Mouse (Mus musculus) testis, postnatal 14 days (tissue): ENCODE data around the gene Cisd3.
"Not testable (repeated sequence)": the region's sequence is repeated elsewhere in the genome, so short reads cannot be mapped to it uniquely, and the experiment has no call there.

Experiments
- DNase-seq: peaks from one replicate; pipeline ENCODE4 v3.0.0; 2021; ENCODE audit warnings: low spot score

Cisd3 gene

GRCm38 (mm10) chr11:97711200-97711900, 25.7 kb downstream of the Cisd3 start:
- no peak for DNase-seq

GRCm38 (mm10) chr11:97712286-97712685, 26.7 kb downstream of the Cisd3 start:
- no peak for DNase-seq

GRCm38 (mm10) chr11:97713896-97714295, 28.3 kb downstream of the Cisd3 start:
- no peak for DNase-seq

GRCm38 (mm10) chr11:97714356-97714755, 28.7 kb downstream of the Cisd3 start:
- DNase-seq = no peak

- DNase-seq = no peak
These were observed 29.4 kb downstream of the Cisd3 start for GRCm38 (mm10) chr11:97714784-97715760.

GRCm38 (mm10) chr11:97716021-97716420, 30.4 kb downstream of the Cisd3 start:
- DNase-seq = no peak

- DNase-seq = no peak
These were observed 32.0 kb downstream of the Cisd3 start for GRCm38 (mm10) chr11:97717369-97718280.

GRCm38 (mm10) chr11:97718281-97718860, 32.7 kb downstream of the Cisd3 start:
- DNase-seq = no peak

- no peak for DNase-seq
These were observed 33.4 kb downstream of the Cisd3 start for GRCm38 (mm10) chr11:97719041-97719440.

- no peak for DNase-seq
These were observed 35.7 kb downstream of the Cisd3 start for GRCm38 (mm10) chr11:97721338-97721737.

GRCm38 (mm10) chr11:97723709-97724108, 38.1 kb downstream of the Cisd3 start:
- DNase-seq = no peak

GRCm38 (mm10) chr11:97728311-97728710, 42.7 kb downstream of the Cisd3 start:
- no peak for DNase-seq

GRCm38 (mm10) chr11:97728730-97729129, 43.1 kb downstream of the Cisd3 start:
- no peak for DNase-seq

- DNase-seq = no peak
These were observed 48.1 kb downstream of the Cisd3 start for GRCm38 (mm10) chr11:97733689-97734088.

- DNase-seq = not testable (repeated sequence)
These were observed 49.2 kb downstream of the Cisd3 start for GRCm38 (mm10) chr11:97734810-97735209.

- no peak for DNase-seq
These were observed 51.0 kb downstream of the Cisd3 start for GRCm38 (mm10) chr11:97736645-97737044.

GRCm38 (mm10) chr11:97737600-97737999, 52.0 kb downstream of the Cisd3 start:
- no peak for DNase-seq
